Mouse (Mus musculus): ENCODE results near the gene Syngr4. TPM values are rescaled to one million over a fixed set of nuclear protein-coding genes. Genes with fewer than 3 reads are reported as not detected.
"Not testable (repeated sequence)": the region's sequence is repeated elsewhere in the genome, so short reads cannot be mapped to it uniquely, and the experiment has no call there.

Syngr4 gene
- polyA plus RNA-seq, 1 experiment from 2014 or later, result 0.34 TPM

GRCm38 (mm10) chr7:45908384-45908783 lies 11.9 kb upstream of the Syngr4 start:
- ATAC-seq (ENCODE audit: low FRiP score, low read depth), result no peak
- H3K27ac ChIP-seq (replicated peaks), result no peak overlapping the region
- H3K9ac ChIP-seq (replicated peaks), result no peak overlapping the region
- no peaks in the 10 kb centered on the region for H3K27me3 ChIP-seq
- no peak overlapping the region for H3K4me3 ChIP-seq
- peaks cover 30% of the 10 kb centered on the region for H3K36me3 ChIP-seq
- H3K4me1 ChIP-seq, result no peaks in the 10 kb centered on the region
- no peak overlapping the region for H3K4me2 ChIP-seq (replicated peaks)
- peaks cover 5% of the 10 kb centered on the region; the same call in 1 of the 2 replicates for H3K9me3 ChIP-seq

DNA sequence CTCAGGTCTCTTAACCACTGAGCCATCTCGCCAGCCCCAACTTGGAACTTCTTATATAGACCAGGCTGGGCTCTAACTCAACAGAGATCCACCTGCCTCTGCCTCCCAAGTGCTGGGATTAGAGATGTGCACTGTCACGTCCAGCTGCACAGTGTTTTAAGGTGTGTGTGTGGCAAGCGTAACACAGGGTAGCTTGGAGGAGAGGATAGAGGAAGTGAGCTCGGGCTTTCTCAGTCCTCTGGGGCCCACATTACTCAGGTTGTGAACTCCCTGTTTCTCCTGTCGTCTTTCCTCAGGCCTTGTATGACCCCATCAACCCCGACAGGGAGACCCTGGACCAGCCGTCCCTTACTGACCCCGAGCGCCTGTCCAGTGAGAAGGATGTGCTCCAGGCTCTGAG lies 10.1 kb upstream of the Syngr4 start:
- Histone ChIP-seq H3K36me3 (peaks cover 30% of the 10 kb centered on the region), H3K27ac (replicated peaks) (no peak overlapping the region), H3K9ac (replicated peaks) (no peak overlapping the region), H3K4me2 (replicated peaks) (no peak overlapping the region), H3K4me1 (no peaks in the 10 kb centered on the region), H3K4me3 (no peak overlapping the region), H3K9me3 (peaks cover 5% of the 10 kb centered on the region; the same call in 1 of the 2 replicates), H3K27me3 (no peaks in the 10 kb centered on the region)
- 91% methylated on average over 9 of the region's 9 CpGs for WGBS
- no peak for ATAC-seq (ENCODE audit: low FRiP score, low read depth)

GRCm38 (mm10) chr7:45902481-45903002 lies 6.0 kb upstream of the Syngr4 start:
- 0 out of 2 replicates have a peak, but pooled peaks cover 6% of the 10 kb centered on the region for H3K36me3 ChIP-seq
- no peak for ATAC-seq (ENCODE audit: low FRiP score, low read depth)
- no peak overlapping the region for H3K9ac ChIP-seq (replicated peaks)
- 0 out of 2 replicates have a peak overlapping the region, but pooled peaks have one; percentile 30 for H3K27ac ChIP-seq (replicated peaks)
- no peak overlapping the region for H3K4me3 ChIP-seq
- peaks cover 1% of the 10 kb centered on the region for H3K4me1 ChIP-seq
- WGBS, result 78% methylated on average over 11 of the region's 12 CpGs
- peaks cover 5% of the 10 kb centered on the region; the same call in 1 of the 2 replicates for H3K9me3 ChIP-seq
- H3K4me2 ChIP-seq (replicated peaks), result no peak overlapping the region
- no peaks in the 10 kb centered on the region for H3K27me3 ChIP-seq

DNA sequence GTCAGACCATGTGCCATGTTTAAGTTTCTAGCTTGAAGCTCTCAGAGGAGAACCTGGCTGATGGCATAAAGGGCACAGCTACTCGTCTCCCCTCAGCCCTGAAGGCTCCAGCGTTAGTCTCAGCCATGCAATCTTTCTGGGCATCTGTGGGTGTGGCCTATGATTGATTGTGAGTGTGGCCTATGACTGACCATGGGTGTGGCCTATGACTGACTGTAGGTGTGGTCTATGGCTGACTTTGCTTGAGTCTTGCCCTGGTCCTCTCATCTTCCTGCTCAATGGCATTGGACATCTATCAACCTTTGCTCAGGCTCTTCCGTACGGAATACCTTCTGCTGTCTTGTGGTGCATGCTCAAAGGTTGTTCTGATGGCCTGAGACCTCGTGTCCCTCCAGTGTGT lies 5.0 kb upstream of the Syngr4 start:
- Histone ChIP-seq H3K4me3 (no peak overlapping the region), H3K4me1 (peaks cover 6% of the 10 kb centered on the region), H3K4me2 (replicated peaks) (no peak overlapping the region), H3K27ac (replicated peaks) (no peak overlapping the region), H3K9me3 (peaks cover 5% of the 10 kb centered on the region; the same call in 1 of the 2 replicates), H3K9ac (replicated peaks) (no peak overlapping the region), H3K27me3 (no peaks in the 10 kb centered on the region), H3K36me3 (0 out of 2 replicates have a peak, but pooled peaks cover 3% of the 10 kb centered on the region)
- WGBS, result 57% methylated on average over 5 of the region's 5 CpGs
- ATAC-seq (ENCODE audit: low FRiP score, low read depth), result no peak

- not testable (repeated sequence) for H3K4me1 ChIP-seq; H3K9me3 ChIP-seq; H3K9ac ChIP-seq (replicated peaks); H3K27ac ChIP-seq (replicated peaks); ATAC-seq (ENCODE audit: low FRiP score, low read depth); H3K4me3 ChIP-seq; H3K36me3 ChIP-seq
- H3K27me3 ChIP-seq, result peaks cover 19% of the 10 kb centered on the region
- H3K4me2 ChIP-seq (replicated peaks), result peak overlapping the region; percentile 85
- 53% methylated on average over 4 of the region's 4 CpGs for WGBS
Observed at GRCm38 (mm10) chr7:45898125-45898524, 1.6 kb upstream of the Syngr4 start.

DNA sequence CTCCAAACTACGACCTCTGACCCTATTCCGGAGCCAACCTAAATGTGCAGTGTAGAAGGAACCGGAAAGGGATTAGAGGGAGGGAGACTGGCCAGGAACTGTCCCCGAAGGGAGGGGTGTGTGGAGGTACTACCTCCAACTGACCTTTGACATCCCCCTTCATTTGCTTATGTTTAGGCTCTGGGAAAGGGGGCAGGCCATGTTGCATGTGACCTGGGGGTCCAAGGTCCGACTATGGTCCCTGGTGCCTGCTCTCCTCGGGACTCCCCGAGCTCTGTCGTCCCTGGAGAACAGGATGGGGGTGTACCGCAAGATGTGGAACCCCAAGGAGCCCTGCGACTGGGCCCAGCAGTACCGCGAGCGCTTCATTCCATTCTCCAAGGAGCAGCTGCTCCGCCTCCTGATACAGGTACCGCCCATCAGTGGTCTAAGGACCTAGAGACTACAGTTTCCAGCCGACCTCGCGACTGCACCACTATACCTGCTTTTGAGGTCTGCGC lies 794 bp upstream of the Syngr4 start:
- Histone ChIP-seq H3K9ac (replicated peaks) (peak overlapping the region; percentile 66), H3K27me3 (peaks cover 27% of the 10 kb centered on the region), H3K9me3 (no peaks in the 10 kb centered on the region), H3K4me2 (replicated peaks) (peak overlapping the region; percentile 85), H3K27ac (replicated peaks) (peak overlapping the region; percentile 68), H3K36me3 (no peaks in the 10 kb centered on the region), H3K4me3 (peak overlapping the region; percentile 50), H3K4me1 (peaks cover 9% of the 10 kb centered on the region)
- under 1% methylated on average over 19 of the region's 19 CpGs for WGBS
- ATAC-seq (ENCODE audit: low FRiP score, low read depth), result peak; percentile 63

DNA sequence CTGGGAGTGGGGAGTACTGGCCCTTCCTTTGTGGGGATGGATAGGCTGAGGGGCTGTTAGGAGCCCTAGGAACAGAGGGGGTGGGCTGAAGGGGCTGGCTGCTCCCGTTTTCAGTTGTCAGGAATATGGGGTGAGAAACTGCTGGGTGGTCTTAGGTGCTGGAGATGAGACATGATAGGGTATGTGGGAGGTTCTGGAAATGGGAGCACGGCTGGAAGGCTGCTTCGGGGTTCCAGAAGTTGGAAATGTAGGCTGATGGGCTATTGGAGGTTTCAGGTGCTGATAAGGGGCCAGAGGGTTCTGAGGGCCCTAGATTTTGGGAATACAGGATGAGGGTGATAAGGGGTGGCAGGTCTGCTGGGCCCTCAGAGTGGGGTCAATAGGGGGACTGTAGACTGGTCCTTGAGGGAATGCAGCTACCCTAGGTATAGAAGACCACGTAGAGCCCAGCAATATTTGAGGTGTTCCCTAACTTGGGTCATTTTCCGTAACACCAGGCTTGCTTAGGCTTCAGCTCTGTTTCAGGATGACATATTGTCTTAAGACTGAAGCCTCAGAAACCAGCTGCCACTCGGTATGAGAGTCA lies 490 bp downstream of the Syngr4 start:
- peaks cover 9% of the 10 kb centered on the region for H3K4me1 ChIP-seq
- peak; percentile 17 for ATAC-seq (ENCODE audit: low FRiP score, low read depth)
- H3K27me3 ChIP-seq, result peaks cover 27% of the 10 kb centered on the region
- no peaks in the 10 kb centered on the region for H3K9me3 ChIP-seq
- H3K4me2 ChIP-seq (replicated peaks), result peak overlapping the region; percentile 37
- 72% methylated on average over 6 of the region's 6 CpGs for whole genome bisulfite sequencing
- H3K4me3 ChIP-seq, result peak overlapping the region; percentile 15
- no peak overlapping the region for H3K27ac ChIP-seq (replicated peaks)
- no peak overlapping the region for H3K9ac ChIP-seq (replicated peaks)
- H3K36me3 ChIP-seq, result no peaks in the 10 kb centered on the region

- no peak overlapping the region for H3K9ac ChIP-seq (replicated peaks)
- no peaks in the 10 kb centered on the region for H3K36me3 ChIP-seq
- 84% methylated on average over 2 of the region's 2 CpGs for WGBS
- H3K27ac ChIP-seq (replicated peaks), result no peak overlapping the region
- no peak for ATAC-seq (ENCODE audit: low FRiP score, low read depth)
- H3K4me3 ChIP-seq, result no peak overlapping the region
- peaks cover 32% of the 10 kb centered on the region for H3K27me3 ChIP-seq
- no peaks in the 10 kb centered on the region for H3K9me3 ChIP-seq
- no peak overlapping the region for H3K4me2 ChIP-seq (replicated peaks)
- H3K4me1 ChIP-seq, result peaks cover 9% of the 10 kb centered on the region
Observed at GRCm38 (mm10) chr7:45892651-45893050, 3.9 kb downstream of the Syngr4 start.

- Histone ChIP-seq H3K9ac (replicated peaks) (peak overlapping the region; percentile 39), H3K4me2 (replicated peaks) (no peak overlapping the region), H3K9me3 (no peaks in the 10 kb centered on the region), H3K27ac (replicated peaks) (no peak overlapping the region), H3K27me3 (peaks cover 5% of the 10 kb centered on the region; the same call in 1 of the 2 replicates), H3K4me3 (no peak overlapping the region), H3K36me3 (peaks cover 38% of the 10 kb centered on the region), H3K4me1 (no peaks in the 10 kb centered on the region)
- WGBS, result 67% methylated on average over 3 of the region's 3 CpGs
- no peak for ATAC-seq (ENCODE audit: low FRiP score, low read depth)
Observed at GRCm38 (mm10) chr7:45887246-45887645, 9.3 kb downstream of the Syngr4 start.

- H3K36me3 ChIP-seq, result peaks cover 95% of the 10 kb centered on the region
Observed at GRCm38 (mm10) chr7:45881011-45881410, 15.5 kb downstream of the Syngr4 start.

GRCm38 (mm10) chr7:45880531-45880930 lies 16.0 kb downstream of the Syngr4 start:
- Histone ChIP-seq H3K9me3 (no peaks in the 10 kb centered on the region), H3K27me3 (no peaks in the 10 kb centered on the region), H3K4me3 (no peak overlapping the region), H3K9ac (replicated peaks) (no peak overlapping the region), H3K27ac (replicated peaks) (no peak overlapping the region), H3K4me2 (replicated peaks) (no peak overlapping the region), H3K36me3 (peaks cover 94% of the 10 kb centered on the region), H3K4me1 (no peaks in the 10 kb centered on the region)
- WGBS, result 95% methylated on average over 4 of the region's 4 CpGs
- ATAC-seq (ENCODE audit: low FRiP score, low read depth), result no peak

More at GRCm38 (mm10) chr7:45881011-45881410, 15.5 kb downstream of the Syngr4 start:
- H3K27ac ChIP-seq (replicated peaks), result no peak overlapping the region
- H3K27me3 ChIP-seq, result no peaks in the 10 kb centered on the region
- no peak overlapping the region for H3K9ac ChIP-seq (replicated peaks)
- H3K4me3 ChIP-seq, result no peak overlapping the region
- ATAC-seq (ENCODE audit: low FRiP score, low read depth), result no peak
- no peak overlapping the region for H3K4me2 ChIP-seq (replicated peaks)
- no peaks in the 10 kb centered on the region for H3K4me1 ChIP-seq
- no peaks in the 10 kb centered on the region for H3K9me3 ChIP-seq
- WGBS, result 92% methylated on average over 2 of the region's 2 CpGs

GRCm38 (mm10) chr7:45878278-45878677 lies 18.2 kb downstream of the Syngr4 start, which contains the start of gene Grin2d:
TSS of gene Grin2d (minus strand) at chr7:45878378.
- H3K4me2 ChIP-seq (replicated peaks); H3K4me3 ChIP-seq; H3K27ac ChIP-seq (replicated peaks); H3K27me3 ChIP-seq; H3K9me3 ChIP-seq; H3K9ac ChIP-seq (replicated peaks); ATAC-seq (ENCODE audit: low FRiP score, low read depth): not testable (repeated sequence)
- WGBS, result 95% methylated on average over 1 of the region's 1 CpGs
- H3K4me1 ChIP-seq, result peaks cover 14% of the 10 kb centered on the region
- H3K36me3 ChIP-seq, result peaks cover 87% of the 10 kb centered on the region

Data from midbrain, embryonic 12.5 days (tissue).